Mouse (Mus musculus): ENCODE measurements around the gene Glmp.
"Not testable (repeated sequence)": the region's sequence is repeated elsewhere in the genome, so short reads cannot be mapped to it uniquely, and the experiment has no call there.

The Glmp gene

DNA sequence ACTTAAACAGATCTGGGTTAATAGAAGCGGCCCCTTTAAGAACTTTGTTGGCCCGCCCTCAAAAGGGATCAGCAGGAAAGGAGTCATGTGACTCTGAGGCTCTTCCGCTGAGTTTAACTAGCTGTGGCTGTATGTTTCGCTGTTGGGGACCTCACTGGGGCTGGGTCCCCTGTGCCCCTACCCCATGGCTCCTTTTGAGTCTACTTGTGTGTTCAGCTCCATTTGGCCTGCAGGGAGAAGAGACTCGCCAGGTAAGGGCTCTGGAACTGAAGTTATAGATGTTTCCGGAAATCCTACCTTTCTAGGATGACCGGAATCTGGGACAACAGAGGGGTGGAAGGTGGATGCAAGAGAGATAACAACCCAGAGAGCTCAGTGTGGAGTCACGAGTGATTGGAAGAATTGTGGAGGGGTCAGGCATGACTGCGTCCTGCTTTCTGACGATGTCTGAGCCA lies at the start of gene Glmp:
TSS of gene Glmp (plus strand) at position 73 of the 455 bp plus-strand sequence.
- no peak for DNase-seq (ENCODE audit: low read depth, low spot score)

DNA sequence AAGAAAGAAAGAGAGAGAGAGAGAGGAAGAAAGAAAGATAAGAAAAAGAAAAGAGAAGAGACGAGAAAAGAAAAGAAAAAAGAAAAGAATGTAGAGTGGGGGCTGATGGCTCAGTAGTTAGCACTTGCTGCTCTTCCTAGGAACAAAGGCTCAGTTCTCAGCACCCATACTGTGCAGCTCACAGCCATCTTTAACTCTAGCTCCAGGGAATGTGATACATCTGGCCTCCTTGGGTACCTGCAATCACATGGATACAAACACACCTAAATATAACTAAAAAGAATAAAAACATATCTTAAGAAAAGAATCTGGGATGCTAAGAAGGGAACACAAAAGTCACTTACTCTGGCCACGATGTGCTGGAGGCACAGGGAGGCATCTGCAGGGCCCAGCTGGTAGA lies 48.7 kb upstream of the Glmp start:
- DNase-seq (ENCODE audit: low read depth, low spot score), result no peak

DNA sequence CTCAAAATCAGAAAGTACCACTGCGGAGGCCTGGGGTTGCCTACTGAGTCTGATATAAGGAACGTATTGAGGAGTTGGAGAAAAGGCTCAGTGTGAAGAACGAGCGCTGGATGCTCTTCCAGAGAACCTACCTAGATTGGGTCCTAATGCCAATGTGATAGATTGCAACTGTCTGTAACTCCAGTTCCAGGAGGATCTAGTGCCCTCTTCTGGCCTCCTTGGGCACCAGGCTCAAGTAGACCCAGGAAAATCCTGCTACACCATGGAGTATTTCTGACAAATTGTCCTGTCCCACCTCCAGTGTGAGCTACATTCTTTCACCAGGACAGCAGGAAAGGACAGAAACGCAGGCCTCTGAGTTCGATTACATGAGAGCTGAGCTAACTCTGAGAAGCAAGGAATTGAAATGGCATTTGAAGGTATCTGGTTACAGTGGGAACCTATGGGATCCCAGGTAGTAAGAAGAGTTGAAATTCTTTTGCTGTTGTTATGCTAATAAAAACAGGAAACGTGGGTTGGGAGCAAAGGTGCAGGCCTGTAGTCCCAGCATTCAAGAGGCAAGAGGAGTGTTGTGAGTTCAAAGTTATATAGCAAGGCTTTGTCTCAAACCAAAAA lies 48.2 kb upstream of the Glmp start:
- no peak for DNase-seq (ENCODE audit: low read depth, low spot score)

DNA sequence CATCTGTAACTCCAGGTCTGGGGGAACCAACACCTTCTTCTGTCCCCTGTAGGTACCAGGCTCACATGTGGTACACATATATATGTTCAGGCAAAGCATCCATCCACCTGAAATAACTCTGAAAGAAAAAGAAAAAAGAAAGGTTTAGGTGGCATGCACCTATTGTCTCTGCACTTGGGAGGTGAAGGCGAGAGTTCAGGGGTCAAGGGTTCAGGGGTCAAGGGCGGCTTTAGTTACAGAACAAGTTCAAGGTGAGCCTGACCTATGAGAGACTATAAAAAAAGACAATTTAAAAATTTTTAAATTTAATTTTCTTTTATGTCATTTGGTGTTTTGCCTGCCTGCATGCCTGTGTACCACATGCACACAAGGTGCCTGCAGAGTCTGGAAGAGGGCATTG lies 44.8 kb upstream of the Glmp start:
- DNase-seq (ENCODE audit: low read depth, low spot score), result no peak

DNA sequence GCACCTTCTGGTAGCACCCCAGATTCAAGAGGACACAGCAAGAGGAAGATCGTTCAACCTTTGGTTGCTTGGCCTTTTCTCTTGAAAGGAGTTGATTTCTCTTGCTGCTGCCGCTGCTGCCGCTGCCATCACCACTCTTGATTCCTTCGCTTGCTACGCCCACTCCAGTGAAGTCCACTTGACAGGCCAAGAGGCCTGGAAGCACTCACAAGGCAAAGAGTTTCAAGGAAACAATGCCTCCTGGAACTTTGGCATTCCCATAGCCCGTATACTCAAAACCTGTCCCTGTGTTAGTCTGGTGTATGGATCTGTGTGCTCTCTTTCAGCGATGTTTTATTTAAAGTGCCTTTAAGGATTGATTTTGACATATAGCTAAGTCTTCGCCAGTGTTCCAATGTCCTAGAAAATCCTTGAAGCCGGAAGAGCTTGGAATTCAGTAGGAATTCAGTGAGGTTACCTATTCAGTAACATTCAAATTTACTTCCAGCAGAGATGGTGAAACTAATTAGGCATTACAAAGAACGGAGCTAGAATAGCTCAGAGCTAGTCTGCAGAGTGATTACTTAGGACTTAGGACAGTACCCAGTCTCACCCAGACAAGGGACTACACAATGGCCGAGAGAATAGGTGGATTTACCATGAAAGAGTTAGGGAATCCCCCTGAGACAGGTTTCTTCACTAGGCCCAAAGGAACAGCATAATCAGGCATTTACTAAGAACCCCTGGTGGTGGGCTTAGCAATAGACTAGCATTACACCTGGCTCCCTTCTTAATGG lies 43.5 kb upstream of the Glmp start:
- DNase-seq (ENCODE audit: low read depth, low spot score), result not testable (repeated sequence)

DNA sequence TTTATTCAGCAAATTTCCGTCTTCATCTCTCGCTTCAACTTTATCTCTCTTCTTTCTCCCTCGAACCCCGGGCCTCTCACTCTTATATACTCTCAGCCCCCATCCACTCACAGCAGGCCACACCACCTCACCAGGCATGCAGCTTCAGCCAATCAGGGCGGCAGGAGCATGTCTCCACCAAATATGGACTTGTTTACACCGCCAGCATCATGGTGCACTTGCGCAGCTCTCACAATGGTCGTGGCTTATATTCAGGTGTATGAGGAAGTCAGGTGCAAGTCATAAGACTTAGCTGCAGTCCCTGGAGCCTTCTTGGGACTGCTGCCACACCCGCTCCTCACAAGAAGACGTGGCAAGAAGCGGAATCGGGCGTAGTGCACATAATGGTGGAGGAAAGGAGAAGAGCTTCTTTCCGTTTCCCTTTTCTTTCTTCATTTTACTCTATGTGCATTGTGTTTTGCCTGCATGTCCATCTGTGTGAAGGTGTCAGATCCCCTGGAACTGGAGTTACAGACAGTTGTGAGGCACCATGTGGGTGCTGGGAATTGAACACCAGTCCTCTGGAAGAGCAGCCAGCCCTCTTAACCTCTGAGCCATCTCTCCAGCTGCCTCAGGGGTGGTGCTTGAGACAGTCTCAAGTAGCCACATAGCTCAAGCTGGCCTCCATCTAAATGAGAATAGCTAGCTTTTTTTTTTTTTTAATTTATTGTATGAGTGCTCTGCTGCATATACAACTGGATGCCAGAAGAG lies 39.8 kb upstream of the Glmp start:
- not testable (repeated sequence) for DNase-seq (ENCODE audit: low read depth, low spot score)

DNA sequence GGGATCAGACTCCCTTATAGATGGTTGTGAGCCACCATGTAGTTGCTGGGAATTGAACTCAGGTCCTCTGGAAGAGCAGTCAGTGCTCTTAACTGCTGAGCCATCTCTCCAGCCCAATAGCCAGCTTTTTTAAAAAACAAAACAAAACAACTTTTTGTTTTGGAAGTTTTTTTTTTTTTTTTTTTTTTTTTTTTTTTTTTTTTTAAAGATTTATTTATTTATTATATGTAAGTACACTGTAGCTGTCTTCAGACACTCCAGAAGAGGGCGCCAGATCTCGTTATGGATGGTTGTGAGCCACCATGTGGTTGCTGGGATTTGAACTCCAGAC lies 39.3 kb upstream of the Glmp start:
- DNase-seq (ENCODE audit: low read depth, low spot score), result not testable (repeated sequence)

DNA sequence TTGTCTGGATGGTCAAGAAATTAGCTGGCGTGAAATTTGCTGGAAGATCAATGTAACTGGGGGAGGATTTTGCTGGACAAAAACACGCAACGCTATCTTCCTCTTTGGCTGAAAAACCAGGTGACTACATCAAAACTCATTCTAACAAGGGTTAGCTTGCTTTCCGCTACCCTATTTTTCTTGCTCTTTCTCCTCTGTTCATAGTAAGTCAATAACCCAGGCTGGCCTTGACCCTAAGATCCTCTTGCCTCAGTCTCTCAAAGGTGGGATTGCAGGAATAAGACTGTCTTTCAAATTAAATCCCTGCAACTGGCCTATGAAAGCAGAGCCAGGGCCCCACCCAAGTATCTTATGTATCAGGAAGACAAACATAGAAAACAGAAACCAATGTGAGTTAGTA lies 37.7 kb upstream of the Glmp start, which contains the start of gene Gm38392:
TSS of gene Gm38392 (minus strand) at position 101 of the 400 bp plus-strand sequence.
- DNase-seq (ENCODE audit: low read depth, low spot score), result no peak

DNA sequence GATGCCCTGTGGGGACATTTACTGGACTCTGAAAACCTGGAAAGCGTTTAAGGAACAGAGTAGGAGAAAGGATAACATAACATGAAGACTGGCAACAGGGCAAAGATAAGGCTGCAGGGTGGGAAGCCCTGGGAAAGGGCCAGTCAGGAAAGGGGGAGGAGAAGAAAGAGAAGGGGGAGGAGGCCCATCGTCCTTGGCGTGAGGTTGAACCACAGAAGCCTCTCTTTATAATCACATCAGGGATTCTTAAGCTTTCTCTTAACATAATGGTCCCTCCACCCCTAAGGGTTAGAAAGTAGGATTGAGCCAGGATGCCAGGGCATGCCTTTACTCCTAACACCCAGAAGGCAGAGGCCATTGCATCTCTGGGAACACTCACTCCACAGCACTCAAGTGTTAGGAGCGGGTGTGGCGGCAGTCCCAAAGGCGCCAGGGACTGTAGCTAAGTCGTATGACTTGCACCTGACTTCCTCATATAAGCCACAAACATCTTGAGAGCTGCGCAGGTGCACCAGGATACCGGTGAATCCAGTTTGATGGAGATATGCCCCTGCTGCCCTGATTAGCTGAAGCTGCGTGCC lies 36.6 kb upstream of the Glmp start:
- not testable (repeated sequence) for DNase-seq (ENCODE audit: low read depth, low spot score)

DNA sequence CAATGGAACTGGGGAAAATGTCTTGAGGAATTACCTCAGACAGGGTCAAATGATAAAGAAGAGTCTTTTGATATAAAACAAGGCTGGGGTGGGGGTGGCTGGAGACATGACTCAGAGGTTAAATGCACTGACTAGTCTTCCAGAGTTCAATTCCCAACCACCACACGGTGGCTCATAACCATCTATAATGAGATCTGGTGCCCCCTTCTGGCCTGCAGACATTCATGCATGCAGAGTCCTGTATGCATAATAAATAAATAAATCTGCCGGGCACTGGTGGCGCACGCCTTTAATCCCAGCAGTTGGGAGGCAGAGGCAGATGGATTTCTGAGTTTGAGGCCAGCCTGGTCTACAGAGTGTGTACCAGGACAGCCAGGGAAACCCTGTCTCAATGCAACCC lies 32.9 kb upstream of the Glmp start:
- no peak for DNase-seq (ENCODE audit: low read depth, low spot score)

DNA sequence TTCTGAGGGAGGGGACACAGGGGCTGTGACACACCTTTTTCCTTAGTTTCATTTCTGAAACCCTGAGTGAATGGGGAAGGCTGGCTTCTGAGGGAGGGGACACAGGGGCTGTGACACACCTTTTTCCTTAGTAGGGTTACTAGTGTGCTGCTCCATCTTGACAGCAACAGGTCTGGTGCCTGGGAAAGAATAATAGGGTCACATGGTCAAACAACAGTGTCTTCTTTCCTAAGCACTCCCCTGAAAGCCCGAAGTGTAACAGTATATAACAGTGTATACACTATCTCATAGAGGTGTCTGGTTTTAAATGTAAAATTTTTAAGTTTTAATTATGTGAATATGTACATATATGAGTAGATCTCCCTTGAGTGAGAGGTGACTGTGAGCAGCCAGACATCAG lies 29.6 kb upstream of the Glmp start:
- not testable (repeated sequence) for DNase-seq (ENCODE audit: low read depth, low spot score)

DNA sequence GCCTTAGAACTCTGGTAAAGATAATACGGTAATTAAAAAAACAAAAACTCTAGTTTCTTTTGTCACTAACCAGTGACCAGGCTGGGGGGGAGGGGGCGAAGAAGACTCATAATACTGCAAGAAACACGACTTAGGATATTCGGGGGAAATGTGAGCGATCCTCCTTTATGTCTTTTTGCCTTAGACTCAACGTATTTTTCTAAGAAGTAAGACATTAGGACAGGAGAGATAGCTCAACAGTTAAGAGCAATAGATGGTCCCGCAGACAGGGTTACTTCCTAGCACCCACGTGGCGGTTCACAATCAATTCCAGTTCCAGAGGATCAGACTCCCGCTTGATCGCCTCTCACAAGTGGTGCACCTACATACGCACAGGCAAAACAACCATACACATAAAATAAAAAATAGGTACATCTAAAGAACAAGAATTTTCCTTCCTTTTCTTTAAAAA lies 28.7 kb upstream of the Glmp start:
- no peak for DNase-seq (ENCODE audit: low read depth, low spot score)

DNA sequence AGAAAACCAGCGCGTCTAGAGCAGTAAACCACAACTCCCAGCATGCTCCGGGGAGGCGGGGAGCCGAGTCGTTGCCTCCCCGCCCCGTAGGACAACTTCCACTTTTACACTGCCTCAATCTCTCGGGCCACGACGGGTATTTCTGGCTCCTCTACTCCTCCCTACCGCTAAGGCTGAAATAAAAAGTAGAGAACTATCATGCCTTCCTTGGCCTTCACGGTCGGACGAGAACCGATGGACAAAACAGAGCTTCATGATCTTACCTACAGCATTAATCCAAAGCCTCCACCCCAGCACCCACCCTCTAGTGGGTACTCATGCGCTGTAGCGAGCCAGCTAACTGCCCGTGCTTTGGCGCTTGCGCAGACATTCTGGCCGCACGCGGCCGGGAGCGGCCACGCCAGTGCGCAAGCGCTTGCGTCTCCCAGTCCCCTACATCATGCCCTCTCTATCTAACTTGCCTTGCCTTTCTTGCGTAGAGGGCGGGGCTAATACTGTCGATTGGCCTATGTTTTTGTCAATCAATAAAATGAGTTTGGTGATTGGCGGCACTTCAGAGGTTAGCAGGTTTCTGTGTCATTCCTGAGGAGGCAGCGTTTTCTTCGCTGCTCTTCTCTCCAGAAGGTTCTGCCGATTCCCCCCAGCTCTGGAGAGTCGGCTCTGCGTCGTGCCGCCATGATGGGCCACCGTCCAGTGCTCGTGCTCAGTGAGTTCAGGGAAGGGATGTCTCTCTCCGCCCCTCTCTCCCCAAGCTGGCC lies 28.1 kb upstream of the Glmp start, which contains the start of the genes Tsacc and Cct3:
TSS of gene Tsacc (minus strand) at position 439 of the 758 bp plus-strand sequence.
TSS of gene Cct3 (plus strand) at position 556 of the 758 bp plus-strand sequence.
- DNase-seq (ENCODE audit: low read depth, low spot score), result peak; percentile 97

DNA sequence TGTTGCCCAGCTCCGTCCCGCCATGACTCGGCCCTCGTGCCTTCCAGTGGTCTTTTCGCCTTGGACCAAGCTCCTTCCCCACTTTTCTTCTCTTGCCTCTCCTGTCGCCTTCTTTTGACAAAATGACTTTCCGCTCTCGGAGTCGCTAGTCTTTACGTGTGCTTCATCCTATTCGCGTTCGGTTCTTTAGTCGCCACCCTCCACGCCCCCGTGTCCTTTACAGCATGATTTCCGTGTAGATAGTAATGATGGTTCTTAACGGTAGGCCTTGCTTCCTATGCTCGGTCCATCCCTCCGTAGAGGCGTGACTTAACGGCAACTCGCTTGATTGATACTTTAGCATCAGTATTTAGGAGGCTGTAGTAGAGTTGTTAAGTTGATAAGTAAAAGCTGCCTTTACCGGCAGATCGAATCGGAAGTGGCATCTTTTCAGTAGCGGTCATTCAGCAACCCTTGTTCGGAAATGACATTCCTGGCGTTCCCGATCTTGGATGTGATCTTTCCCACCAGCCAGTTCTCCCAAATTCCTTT lies 27.4 kb upstream of the Glmp start:
- DNase-seq (ENCODE audit: low read depth, low spot score), result peak; percentile 45

DNA sequence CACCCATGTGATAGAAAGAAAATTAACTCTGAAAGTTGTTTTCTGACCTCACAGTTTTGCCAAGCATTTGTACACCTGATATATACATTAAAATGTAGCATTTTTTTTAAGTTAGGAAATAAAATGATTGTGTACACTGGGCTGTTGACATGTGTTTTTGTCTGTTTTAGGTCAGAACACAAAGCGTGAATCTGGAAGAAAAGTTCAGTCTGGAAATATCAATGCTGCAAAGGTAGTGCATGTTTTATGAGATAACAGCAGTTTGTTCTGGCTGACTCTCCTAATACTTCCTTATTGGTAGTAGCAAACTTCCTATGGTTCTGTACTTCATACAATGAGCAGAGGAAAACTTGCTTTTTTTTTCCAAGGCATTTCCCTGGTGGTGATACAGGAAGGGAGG lies 25.7 kb upstream of the Glmp start:
- no peak for DNase-seq (ENCODE audit: low read depth, low spot score)

DNA sequence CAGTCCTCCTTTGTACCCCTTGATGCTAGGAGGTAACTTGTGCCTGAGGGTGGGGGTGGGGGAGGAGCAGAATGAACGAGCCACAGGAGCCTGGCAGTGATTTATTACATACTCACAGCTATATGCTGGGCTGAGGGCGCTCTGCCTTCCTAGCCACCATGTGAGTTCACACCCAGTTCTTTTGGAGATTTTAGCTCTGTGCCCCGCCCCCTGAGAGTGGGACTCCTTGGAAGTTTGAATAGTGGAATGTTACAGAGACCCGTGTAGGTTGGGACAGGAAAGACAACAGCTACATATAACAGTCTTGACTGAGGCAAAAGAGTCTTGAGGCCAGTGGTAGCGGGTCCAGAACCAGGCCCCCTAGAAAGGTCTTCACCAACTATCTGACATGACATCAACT lies 4.1 kb downstream of the Glmp start:
- no peak for DNase-seq (ENCODE audit: low read depth, low spot score)

DNA sequence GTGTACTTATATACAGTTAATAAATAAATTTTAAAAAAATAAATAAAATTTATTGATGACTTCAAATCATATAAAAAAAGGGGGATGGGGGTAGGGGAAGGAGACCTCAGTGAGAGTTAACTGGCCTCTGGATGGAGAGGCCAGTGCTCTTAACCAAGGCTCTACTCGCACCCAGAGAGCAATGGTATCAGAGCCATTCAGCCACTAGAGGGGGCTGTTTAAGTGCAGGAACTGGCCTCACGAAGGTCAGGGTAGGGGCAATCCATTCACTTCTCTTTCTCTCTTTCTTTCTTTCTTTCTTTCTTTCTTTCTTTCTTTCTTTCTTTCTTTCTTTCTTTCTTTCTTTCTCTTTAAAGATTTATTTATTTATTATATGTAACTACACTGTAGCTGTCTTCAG lies 6.5 kb downstream of the Glmp start:
- peak; percentile 64 for DNase-seq (ENCODE audit: low read depth, low spot score)

DNA sequence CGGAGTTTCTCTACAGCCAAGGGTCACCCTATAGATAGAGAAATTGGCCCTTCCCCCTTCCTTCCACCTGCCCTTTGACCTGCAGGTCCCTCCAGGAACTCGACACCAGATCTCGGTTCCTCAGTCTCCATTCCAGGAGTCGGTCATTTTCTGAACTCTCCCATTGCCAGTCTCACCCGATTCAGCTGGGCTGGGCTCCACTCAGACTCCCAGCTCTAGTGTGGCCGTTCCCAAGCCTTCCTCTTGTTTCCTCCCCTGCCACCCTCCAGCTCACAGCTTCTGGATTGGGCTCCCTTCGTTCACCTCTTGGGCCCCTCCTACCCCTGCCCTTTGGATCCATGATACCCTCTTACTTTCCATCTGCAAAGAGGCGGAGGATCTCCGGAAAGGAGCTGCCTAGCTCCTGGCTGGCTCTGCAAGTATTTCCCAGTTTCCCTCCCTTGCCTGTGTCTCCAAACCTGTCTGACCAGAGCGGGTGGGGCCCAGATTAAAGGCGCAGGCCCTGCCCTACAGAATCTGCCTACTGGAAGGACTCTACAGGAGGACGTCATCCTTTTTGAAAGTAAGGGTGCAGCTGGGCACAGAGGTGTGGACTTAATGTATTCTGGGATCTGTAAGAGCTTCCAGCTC lies 9.3 kb downstream of the Glmp start:
- no peak for DNase-seq (ENCODE audit: low read depth, low spot score)

DNA sequence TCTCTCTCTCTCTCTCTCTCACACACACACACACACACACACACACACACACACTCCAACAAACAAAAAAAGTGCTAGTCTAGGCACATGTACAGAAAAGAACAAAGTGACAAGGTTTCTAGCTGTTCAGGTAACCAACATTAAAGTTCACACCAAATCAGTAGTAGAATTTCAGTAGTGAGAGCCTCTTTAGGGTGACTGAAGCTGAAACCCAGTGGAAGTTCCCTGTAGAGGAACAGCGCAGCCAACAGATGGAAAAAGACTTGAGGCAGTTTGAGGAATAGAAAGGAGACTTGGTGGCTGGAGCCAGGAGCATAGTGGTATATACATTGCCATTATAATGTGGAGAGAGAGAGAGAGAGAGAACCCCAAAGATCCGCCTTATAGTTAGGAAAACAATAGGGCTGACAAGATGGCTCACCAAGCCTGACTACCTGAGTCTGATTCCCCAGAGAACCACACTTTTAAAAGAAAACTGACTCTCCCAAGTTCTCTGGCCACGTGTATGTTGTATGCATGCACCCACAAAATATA lies 10.1 kb downstream of the Glmp start:
- no peak for DNase-seq (ENCODE audit: low read depth, low spot score)

DNA sequence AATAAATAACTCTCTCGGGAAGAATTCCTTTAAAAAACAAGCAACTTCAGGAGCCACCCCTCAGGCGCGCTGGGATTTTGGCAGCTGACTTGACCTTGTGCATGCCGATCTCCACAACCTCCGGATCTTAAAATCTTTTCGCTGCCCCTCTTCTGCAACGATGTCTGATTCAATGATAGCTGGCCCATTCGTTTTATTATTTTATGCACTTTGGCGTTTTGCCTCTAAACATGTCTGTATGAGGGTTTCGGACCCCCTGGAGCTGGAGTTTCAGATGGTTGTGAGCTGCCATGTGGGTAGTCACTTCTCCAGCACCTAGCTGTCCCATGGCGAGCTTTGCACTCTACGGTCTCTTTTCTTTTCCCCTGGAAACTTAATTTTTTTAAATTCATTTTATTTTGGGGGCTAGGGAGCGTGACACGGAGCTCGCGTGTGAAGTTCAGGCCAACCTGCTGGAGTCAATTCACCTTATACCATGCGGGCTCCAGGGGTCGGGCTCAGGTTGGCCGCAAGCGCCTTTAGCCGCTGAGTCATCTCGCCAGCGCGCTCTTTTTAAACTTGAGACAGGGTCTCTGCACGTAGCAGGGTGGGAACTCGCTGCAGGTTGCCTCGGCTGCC lies 10.7 kb downstream of the Glmp start:
- no peak for DNase-seq (ENCODE audit: low read depth, low spot score)

Data from c-Kit-negative CD71-positive TER-119-positive erythroid progenitor cells, embryonic 14.5 days (primary cell).